10 mouse cellular contexts compared by ENCODE assay signal in the genomic region with DNA sequence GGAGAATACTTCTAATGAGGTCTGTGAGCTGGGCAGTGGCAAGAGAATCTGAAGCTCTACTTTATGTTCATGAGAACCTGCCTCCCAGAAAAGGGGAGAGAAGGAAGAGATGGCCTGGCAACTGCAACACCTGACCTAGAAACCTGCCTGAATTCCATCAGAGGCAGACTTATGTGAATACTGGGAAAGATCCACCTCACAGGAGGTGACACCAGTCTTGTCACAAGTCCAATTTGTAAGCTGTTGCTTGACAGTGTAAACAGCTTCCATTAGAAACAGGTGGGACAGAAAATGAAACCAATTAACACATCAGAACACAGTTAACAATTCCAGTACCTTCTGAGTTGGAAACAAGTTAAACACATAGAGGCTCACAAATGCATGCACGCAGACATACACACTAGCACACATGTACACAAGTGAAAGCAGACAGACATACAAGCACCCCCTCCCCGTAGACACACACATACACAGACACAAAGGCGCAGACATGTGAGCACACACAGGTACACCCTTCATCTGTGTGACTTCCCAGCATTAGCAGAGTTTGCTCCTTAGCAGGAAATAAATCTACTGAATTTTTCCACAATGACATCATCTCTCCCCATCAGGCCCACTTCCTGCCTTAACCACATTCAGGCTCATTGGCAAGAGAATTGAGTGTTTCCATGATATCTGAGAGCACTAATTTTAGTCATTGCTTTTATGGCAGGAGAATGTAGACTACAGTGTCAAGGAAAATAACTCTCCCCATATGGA. TPM values are rescaled to one million over a fixed set of nuclear protein-coding genes. Genes with fewer than 3 reads are reported as not detected.
DNase-seq lines count a peak whose midpoint lies in the region; ATAC-seq and TF ChIP-seq lines count a peak whose summit lies in the region.
"Had no signal": no experiment of that assay in that cellular context is flagged by ENCODE, and none has a peak within 500 bp of the region (broad histone marks: within the 10 kb centered on the region; RNA-seq: fewer than 3 reads in every experiment).

No protein-coding gene starts in this region.

- no peak overlapping the region for H3K4me3 ChIP-seq in lung, embryonic 14.5 days (ENCODE audit: low read depth, low read length)
- no peak overlapping the region for H3K4me3 ChIP-seq in lung, adult 2 months (replicated peaks; ENCODE audit: extremely low read depth, low read depth, low read length)
- no peak overlapping the region for H3K4me3 ChIP-seq in heart, embryonic 14.5 days (ENCODE audit: control insufficient read depth in 1 of 2, insufficient read depth in 1 of 2, low read depth in 1 of 2, low read length in 2 of 2)
- H3K4me3 ChIP-seq in left cerebral cortex, adult 2 months, result no peak overlapping the region
- no peak overlapping the region for H3K4me3 ChIP-seq in liver, postnatal 0 days (ENCODE audit: low read depth, low read length)

- peak; percentile 88 for ATAC-seq in lung, embryonic 14.5 days (ENCODE audit: insufficient read depth)
- ATAC-seq in heart, embryonic 14.5 days (ENCODE audit: insufficient number of reproducible peaks, insufficient read depth, low FRiP score, low read depth), result peak; percentile 75
- no peak for ATAC-seq in liver, postnatal 0 days

- 67% methylated on average over 3 of the region's 3 CpGs for WGBS in lung, embryonic 14.5 days
- WGBS in lung, adult 2 months, result 55% methylated on average over 3 of the region's 3 CpGs
- WGBS in heart, embryonic 14.5 days, result 65% methylated on average over 3 of the region's 3 CpGs
- 81% methylated on average over 3 of the region's 3 CpGs for WGBS in liver, postnatal 0 days (ENCODE audit: insufficient replicate concordance)

- no peak overlapping the region for H3K4me2 ChIP-seq in lung, embryonic 14.5 days
- peak overlapping the region; percentile 26; the same call in 1 of the 2 replicates for H3K4me2 ChIP-seq in heart, embryonic 14.5 days (ENCODE audit: low read length)
- no peak overlapping the region for H3K4me2 ChIP-seq in liver, postnatal 0 days (ENCODE audit: low read depth, low read length)

- intact Hi-C loops in left cerebral cortex, adult 2 months (cut with DNase I), result no loop called here

- TF ChIP-seq POLR2A in lung, adult 2 months (IDR thresholded peaks at IDR 0.05; ENCODE audit: borderline replicate concordance, extremely low read depth, low read depth, low read length), result no peak

- no peak for TF ChIP-seq EP300 in liver, postnatal 0 days (IDR thresholded peaks at IDR 0.05; ENCODE audit: low read depth)

- H3K9ac ChIP-seq in lung, embryonic 14.5 days, result no peak overlapping the region
- no peak overlapping the region for H3K9ac ChIP-seq in heart, embryonic 14.5 days (ENCODE audit: low read length)
- H3K9ac ChIP-seq in liver, postnatal 0 days (replicated peaks), result no peak overlapping the region

- H3K27me3 ChIP-seq in lung, embryonic 14.5 days (ENCODE audit: insufficient read depth, low read length), result no peaks in the 10 kb centered on the region
- no peaks in the 10 kb centered on the region for H3K27me3 ChIP-seq in heart, embryonic 14.5 days (ENCODE audit: control insufficient read depth, insufficient read depth, low read length)
- no peaks in the 10 kb centered on the region for H3K27me3 ChIP-seq in liver, postnatal 0 days (ENCODE audit: insufficient read depth, low read length)

- H3K27ac ChIP-seq in lung, embryonic 14.5 days (ENCODE audit: low read depth), result peak overlapping the region; percentile 46; the same call in 1 of the 2 replicates
- H3K27ac ChIP-seq in heart, embryonic 14.5 days (replicated peaks in 1 of 2; ENCODE audit: control insufficient read depth in 1 of 2, insufficient read depth in 1 of 2, low read depth in 2 of 2, low read length in 2 of 2), result peak overlapping the region; percentile 82 to 86
- H3K27ac ChIP-seq in left cerebral cortex, adult 2 months, result no peak overlapping the region
- no peak overlapping the region for H3K27ac ChIP-seq in liver, postnatal 0 days (ENCODE audit: low read depth)
- H3K27ac ChIP-seq: macrophage had no signal

- H3K36me3 ChIP-seq in lung, embryonic 14.5 days (ENCODE audit: insufficient read depth), result no peaks in the 10 kb centered on the region
- H3K36me3 ChIP-seq in heart, embryonic 14.5 days (ENCODE audit: control insufficient read depth, insufficient read depth, low read length), result no peaks in the 10 kb centered on the region
- H3K36me3 ChIP-seq in liver, postnatal 0 days (replicated peaks; ENCODE audit: insufficient read depth, low read length), result no peaks in the 10 kb centered on the region

- peak; percentile 66 for DNase-seq in lung, embryonic 14.5 days
- DNase-seq in lung, adult 2 months, result no peak
- DNase-seq in cerebellum, postnatal 10 days, result peak; percentile 14 to 27
- peak; percentile 21 for DNase-seq in naive thymus-derived CD4-positive, alpha-beta T cell, adult 2 months (ENCODE audit: low read depth)
- DNase-seq in thymus, postnatal 36 days, result no peak
- no peak for DNase-seq in left cerebral cortex, adult 2 months (ENCODE audit: extremely low spot score in 1 of 2, low spot score in 2 of 2)
- DNase-seq in liver, postnatal 0 days, result no peak
- DNase-seq: gastrocnemius, postnatal 10 days had no signal

- H3K9me3 ChIP-seq in lung, embryonic 14.5 days (ENCODE audit: low read depth, low read length), result no peaks in the 10 kb centered on the region
- H3K9me3 ChIP-seq in heart, embryonic 14.5 days (ENCODE audit: control insufficient read depth, low read length), result no peaks in the 10 kb centered on the region
- H3K9me3 ChIP-seq in liver, postnatal 0 days (ENCODE audit: low read length), result no peaks in the 10 kb centered on the region

- TF ChIP-seq CTCF in lung, embryonic 14.5 days (IDR thresholded peaks at IDR 0.05; ENCODE audit: low read depth), result no peak
- no peak for TF ChIP-seq CTCF in lung, adult 2 months (IDR thresholded peaks at IDR 0.05; ENCODE audit: insufficient read depth, low read length)
- no peak for TF ChIP-seq CTCF in left cerebral cortex, adult 2 months (IDR thresholded peaks at IDR 0.05)
- no peak for TF ChIP-seq CTCF in liver, postnatal 0 days (IDR thresholded peaks at IDR 0.05; ENCODE audit: low read depth)

- H3K4me1 ChIP-seq in lung, embryonic 14.5 days (ENCODE audit: insufficient read depth), result 0 out of 2 replicates have a peak, but pooled peaks cover 3% of the 10 kb centered on the region
- H3K4me1 ChIP-seq in lung, adult 2 months (ENCODE audit: control insufficient read depth, insufficient read depth, low read length), result peaks cover 3% of the 10 kb centered on the region; the same call in 1 of the 2 replicates
- peaks cover 3 to 9% of the 10 kb centered on the region in 2 experiments; a peak in 2 of 4 replicates for H3K4me1 ChIP-seq in heart, embryonic 14.5 days (ENCODE audit: control insufficient read depth in 2 of 2, insufficient read depth in 2 of 2, low read length in 2 of 2)
- H3K4me1 ChIP-seq in liver, postnatal 0 days (ENCODE audit: insufficient read depth), result no peaks in the 10 kb centered on the region

RNA-seq across cellular contexts. Expression of gene Fancf, which starts 51.4 kb away (rescaled TPM):
- 12.0 and 15.6 TPM in 2 replicates for polyA plus RNA-seq in lung, embryonic 14.5 days (2014; fragmentation: Nextera tagmentation; extraction: Ambion mirVana)
- 5.5 and 5.7 TPM in 2 replicates for polyA plus RNA-seq in lung, adult 2 months (2012; rRNA removed)
- 7.6 and 9.3 TPM in 2 replicates for polyA plus RNA-seq in heart, embryonic 14.5 days (2014; fragmentation: Nextera tagmentation; extraction: Ambion mirVana)
- total RNA-seq in left cerebral cortex, adult 2 months (2021), result 1 to 10 TPM; 3.8 to 5.7 TPM
- polyA plus RNA-seq in liver, postnatal 0 days (2015; fragmentation: Nextera tagmentation; extraction: Ambion mirVana), result 4.8 and 5.5 TPM in 2 replicates

RNA-seq across cellular contexts. Expression of gene Gas2, which starts 51.7 kb away (rescaled TPM):
- polyA plus RNA-seq in lung, embryonic 14.5 days (2014; fragmentation: Nextera tagmentation; extraction: Ambion mirVana), result 18.2 and 20.6 TPM in 2 replicates
- 1.5 TPM in 2 replicates for polyA plus RNA-seq in lung, adult 2 months (2012; rRNA removed)
- polyA plus RNA-seq in heart, embryonic 14.5 days (2014; fragmentation: Nextera tagmentation; extraction: Ambion mirVana), result 7.8 and 9.8 TPM in 2 replicates
- 10 to 100 TPM; 47.8 to 49.9 TPM for total RNA-seq in left cerebral cortex, adult 2 months (2021)
- polyA plus RNA-seq in liver, postnatal 0 days (2015; fragmentation: Nextera tagmentation; extraction: Ambion mirVana), result 6.1 and 6.4 TPM in 2 replicates

Comparison
In these comparisons a context has a peak if more than half of its experiments do, and no peak if none do; other contexts are left out.
1. DNase-seq: peak in lung, embryonic 14.5 days (single experiment), cerebellum, postnatal 10 days (2 of 2) and naive thymus-derived CD4-positive, alpha-beta T cell, adult 2 months (single experiment); none in lung, adult 2 months (single experiment), thymus, postnatal 36 days (0 of 2), left cerebral cortex, adult 2 months (0 of 2) and liver, postnatal 0 days (single experiment).
2. H3K27ac ChIP-seq: peak in lung, embryonic 14.5 days (single experiment) and heart, embryonic 14.5 days (2 of 2); none in left cerebral cortex, adult 2 months (single experiment) and liver, postnatal 0 days (single experiment).